Mouse (Mus musculus) forebrain, embryonic 14.5 days (tissue): ENCODE data around the gene Shpk. TPM values are rescaled to one million over a fixed set of nuclear protein-coding genes. Genes with fewer than 3 reads are reported as not detected.

ENCODE experiments used
- ATAC-seq: fragments of 200-750 bp; cut with Nextera tagmentation; 2 replicates; pipeline ENCODE4 v1.8.0; 2017; ENCODE audit warnings: mild to moderate bottlenecking, moderate library complexity
- DNase-seq: peaks from one replicate; pipeline ENCODE4 v3.0.0-alpha.2; 2015; ENCODE audit warnings: low spot score
- H3K27ac ChIP-seq: fragments of 300-500 bp; sonication (generic); 2 replicates; pipeline ENCODE4 v1.5.1; 2014; ENCODE audit warnings: low read depth, mild to moderate bottlenecking, control low read depth, low read length, moderate library complexity
- H3K27me3 ChIP-seq: fragments of 300-500 bp; sonication (generic); replicated peaks from 2 replicates; pipeline ENCODE4 v1.6.1; 2014; ENCODE audit warnings: low read length, control low read depth, mixed read lengths; ENCODE audit not compliant: control insufficient read depth, insufficient read depth
- H3K36me3 ChIP-seq: fragments of 300-500 bp; sonication (generic); 2 replicates; pipeline ENCODE4 v1.6.1; 2014; ENCODE audit warnings: low read length, control low read depth; ENCODE audit not compliant: control insufficient read depth, insufficient read depth
- H3K4me1 ChIP-seq: fragments of 300-500 bp; sonication (generic); 2 replicates; pipeline ENCODE4 v1.6.1; 2014; ENCODE audit warnings: antibody characterized with exemption, low read length, control low read depth; ENCODE audit not compliant: control insufficient read depth, insufficient read depth
- H3K4me2 ChIP-seq: fragments of 300-500 bp; sonication (generic); 2 replicates; pipeline ENCODE4 v1.6.1; 2014; ENCODE audit warnings: mild to moderate bottlenecking, control low read depth, low read length
- H3K4me3 ChIP-seq: fragments of 300-500 bp; sonication (generic); 2 replicates; pipeline ENCODE4 v1.5.1; 2014; ENCODE audit warnings: low read depth, low read length, control low read depth
- H3K9ac ChIP-seq: fragments of 300-500 bp; sonication (generic); 2 replicates; pipeline ENCODE4 v1.6.1; 2014; ENCODE audit warnings: mild to moderate bottlenecking, low read length, control low read depth, moderate library complexity
- H3K9me3 ChIP-seq: fragments of 300-500 bp; sonication (generic); replicated peaks from 2 replicates; pipeline ENCODE4 v1.6.1; 2016; ENCODE audit warnings: low read length, control low read depth, mixed read lengths; ENCODE audit not compliant: control insufficient read depth
- WGBS: fragments of 180-500 bp; shearing (Covaris S2); extraction: QIAGEN DNeasy Blood & Tissue Kit; methylation state at CpG from one replicate; pipeline ENCODE4 v1.1.7; 2014; 5-methylcytosine and 5-hydroxymethylcytosine counted together
- polyA plus RNA-seq: library from polyadenylated mRNA; unstranded; fragments of >200 nt; fragmentation: Nextera tagmentation; extraction: Ambion mirVana; gene quantifications from 2 replicates; pipeline ENCODE4 v1.2.1, GENCODE M21; 2014

Shpk gene
- polyA plus RNA-seq, 1 experiment from 2014 or later = 1.5 TPM

DNA sequence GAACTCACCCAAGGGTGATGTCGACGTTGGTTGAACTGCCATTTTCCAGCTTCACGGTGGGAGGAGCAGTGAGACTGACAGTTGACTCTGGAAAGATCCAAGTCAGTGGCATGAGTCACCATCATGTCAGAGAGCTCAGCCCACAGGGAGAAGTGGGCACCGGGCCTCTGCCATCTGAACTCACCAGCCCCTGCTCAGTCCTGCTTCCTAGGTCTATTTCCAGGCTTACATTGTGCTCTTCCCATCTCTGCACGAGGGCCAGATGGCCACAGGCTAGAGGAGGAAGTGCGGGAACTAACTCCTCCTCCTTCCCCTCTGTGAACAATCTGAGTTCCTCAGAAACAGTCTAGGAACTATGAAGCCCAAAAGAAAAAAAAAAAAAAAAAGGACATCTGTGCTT is 6.2 kb upstream of the Shpk start:
- H3K4me1 ChIP-seq = 0 out of 2 replicates have a peak, but pooled peaks cover 4% of the 10 kb centered on the region
- WGBS = 83% methylated on average over 6 of the region's 6 CpGs
- H3K4me3 ChIP-seq = no peak overlapping the region
- no peak overlapping the region for H3K27ac ChIP-seq
- no peaks in the 10 kb centered on the region for H3K9me3 ChIP-seq
- DNase-seq = no peak
- no peaks in the 10 kb centered on the region for H3K27me3 ChIP-seq
- no peak overlapping the region for H3K4me2 ChIP-seq
- H3K9ac ChIP-seq = no peak overlapping the region
- no peak for ATAC-seq
- peaks cover 43% of the 10 kb centered on the region for H3K36me3 ChIP-seq

DNA sequence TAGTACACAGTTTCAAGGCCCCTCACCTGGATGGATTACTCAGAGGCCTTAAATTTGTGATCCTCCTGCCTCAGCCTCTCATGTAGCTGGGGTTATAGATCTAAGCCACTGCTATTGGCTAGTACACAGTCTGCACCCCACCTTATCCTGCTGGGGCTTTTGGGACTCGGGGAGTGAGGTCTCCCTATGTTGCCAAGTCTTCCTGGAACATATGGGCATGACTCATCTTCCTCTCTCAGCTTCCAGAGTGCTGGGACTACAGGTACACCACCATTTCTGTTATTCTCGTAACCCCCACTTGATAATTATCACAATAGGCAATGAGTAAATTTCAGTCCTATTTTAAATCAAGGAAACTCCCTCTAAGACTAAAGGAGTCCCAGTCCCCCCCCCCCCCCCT is 4.8 kb upstream of the Shpk start:
- Histone ChIP-seq H3K36me3 (peaks cover 30% of the 10 kb centered on the region), H3K4me1 (0 out of 2 replicates have a peak, but pooled peaks cover 6% of the 10 kb centered on the region), H3K27me3 (no peaks in the 10 kb centered on the region), H3K4me3 (no peak overlapping the region), H3K27ac (no peak overlapping the region), H3K9ac (no peak overlapping the region), H3K4me2 (no peak overlapping the region), H3K9me3 (no peaks in the 10 kb centered on the region)
- DNase-seq (no peak), ATAC-seq (no peak)
- WGBS = 69% methylated on average over 2 of the region's 2 CpGs

- no peak for DNase-seq
- H3K36me3 ChIP-seq = no peaks in the 10 kb centered on the region
- no peaks in the 10 kb centered on the region for H3K9me3 ChIP-seq
- peak overlapping the region; percentile 84 for H3K4me2 ChIP-seq
- H3K4me3 ChIP-seq = peak overlapping the region; percentile 58
- 10% methylated on average over 1 of the region's 1 CpGs for WGBS
- H3K9ac ChIP-seq = peak overlapping the region; percentile 77
- ATAC-seq = no peak
- H3K27ac ChIP-seq = no peak overlapping the region
- H3K4me1 ChIP-seq = 0 out of 2 replicates have a peak, but pooled peaks cover 6% of the 10 kb centered on the region
- no peaks in the 10 kb centered on the region for H3K27me3 ChIP-seq
Observed at GRCm38 (mm10) chr11:73198190-73198589, 1.1 kb upstream of the Shpk start.

- Histone ChIP-seq H3K9ac (peak within 1 kb of the TSS; percentile 77), H3K4me3 (peak within 1 kb of the TSS; percentile 58), H3K4me2 (peak within 1 kb of the TSS; percentile 84), H3K9me3 (no peaks in the 10 kb centered on the region), H3K36me3 (no peaks in the 10 kb centered on the region), H3K4me1 (0 out of 2 replicates have a peak, but pooled peaks cover 6% of the 10 kb centered on the region), H3K27me3 (no peaks in the 10 kb centered on the region), H3K27ac (no peak within 1 kb of the TSS)
- peak; percentile 94 for DNase-seq
- ATAC-seq = peak; percentile 96
- under 1% methylated on average over 22 of the region's 22 CpGs for WGBS
Observed at GRCm38 (mm10) chr11:73198603-73199229, 544 bp upstream of the Shpk start, which contains the start of gene Ctns. Gene Ctns (minus strand): TSS chr11:73199042.

GRCm38 (mm10) chr11:73199879-73200278 is 619 bp downstream of the Shpk start:
- ATAC-seq (no peak), DNase-seq (no peak)
- WGBS = 6% methylated on average over 12 of the region's 12 CpGs
- Histone ChIP-seq H3K4me1 (0 out of 2 replicates have a peak, but pooled peaks cover 6% of the 10 kb centered on the region), H3K9me3 (no peaks in the 10 kb centered on the region), H3K4me3 (peak overlapping the region; percentile 58), H3K4me2 (peak overlapping the region; percentile 84), H3K9ac (peak overlapping the region; percentile 77), H3K27me3 (no peaks in the 10 kb centered on the region), H3K27ac (no peak overlapping the region), H3K36me3 (no peaks in the 10 kb centered on the region)

GRCm38 (mm10) chr11:73201021-73201420 is 1.8 kb downstream of the Shpk start:
- no peaks in the 10 kb centered on the region for H3K36me3 ChIP-seq
- no peaks in the 10 kb centered on the region for H3K9me3 ChIP-seq
- no peak overlapping the region for H3K4me3 ChIP-seq
- no peak overlapping the region for H3K9ac ChIP-seq
- DNase-seq (no peak), ATAC-seq (no peak)
- WGBS = 74% methylated on average over 2 of the region's 2 CpGs
- 0 out of 2 replicates have a peak, but pooled peaks cover 6% of the 10 kb centered on the region for H3K4me1 ChIP-seq
- no peak overlapping the region for H3K27ac ChIP-seq
- H3K27me3 ChIP-seq = no peaks in the 10 kb centered on the region
- H3K4me2 ChIP-seq = no peak overlapping the region

DNA sequence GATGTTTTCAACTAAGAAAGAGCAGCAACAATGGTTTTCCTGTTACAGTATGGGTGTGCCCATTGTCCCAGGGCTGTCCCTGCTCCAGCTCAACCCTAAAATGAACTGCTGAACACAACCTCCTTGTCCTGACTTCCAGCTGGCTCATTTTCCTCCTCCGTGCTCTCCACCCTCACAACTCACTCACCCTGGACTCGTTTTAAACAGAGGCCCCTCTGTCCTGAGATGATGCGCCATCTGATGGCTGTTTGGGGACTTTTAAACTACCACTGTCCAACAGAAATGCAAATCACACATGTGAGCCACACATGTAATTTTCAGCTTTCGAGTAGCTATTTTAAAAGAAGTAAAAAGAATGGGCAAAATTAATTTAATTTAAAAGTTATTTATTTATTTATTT is 2.3 kb downstream of the Shpk start:
- ATAC-seq (no peak), DNase-seq (no peak)
- H3K4me3 ChIP-seq = no peak overlapping the region
- no peak overlapping the region for H3K9ac ChIP-seq
- 35% methylated on average over 4 of the region's 4 CpGs for WGBS
- H3K4me2 ChIP-seq = no peak overlapping the region
- 0 out of 2 replicates have a peak, but pooled peaks cover 6% of the 10 kb centered on the region for H3K4me1 ChIP-seq
- no peak overlapping the region for H3K27ac ChIP-seq
- H3K36me3 ChIP-seq = no peaks in the 10 kb centered on the region
- no peaks in the 10 kb centered on the region for H3K27me3 ChIP-seq
- H3K9me3 ChIP-seq = no peaks in the 10 kb centered on the region

- no peaks in the 10 kb centered on the region for H3K27me3 ChIP-seq
- no peak overlapping the region for H3K4me2 ChIP-seq
- ATAC-seq = no peak
- H3K9ac ChIP-seq = no peak overlapping the region
- H3K4me3 ChIP-seq = no peak overlapping the region
- 86% methylated on average over 8 of the region's 8 CpGs for WGBS
- H3K9me3 ChIP-seq = no peaks in the 10 kb centered on the region
- DNase-seq = no peak
- no peaks in the 10 kb centered on the region for H3K4me1 ChIP-seq
- no peak overlapping the region for H3K27ac ChIP-seq
- no peaks in the 10 kb centered on the region for H3K36me3 ChIP-seq
Observed at GRCm38 (mm10) chr11:73203895-73204294, 4.6 kb downstream of the Shpk start.

GRCm38 (mm10) chr11:73205194-73205593 is 5.9 kb downstream of the Shpk start:
- DNase-seq = no peak
- Histone ChIP-seq H3K36me3 (no peaks in the 10 kb centered on the region), H3K4me1 (no peaks in the 10 kb centered on the region), H3K4me2 (no peak overlapping the region), H3K27me3 (no peaks in the 10 kb centered on the region), H3K4me3 (no peak overlapping the region), H3K27ac (no peak overlapping the region), H3K9me3 (no peaks in the 10 kb centered on the region), H3K9ac (no peak overlapping the region)
- 85% methylated on average over 7 of the region's 7 CpGs for WGBS
- ATAC-seq = no peak
